1 mouse cellular context compared by ENCODE assay signal in the genomic region with DNA sequence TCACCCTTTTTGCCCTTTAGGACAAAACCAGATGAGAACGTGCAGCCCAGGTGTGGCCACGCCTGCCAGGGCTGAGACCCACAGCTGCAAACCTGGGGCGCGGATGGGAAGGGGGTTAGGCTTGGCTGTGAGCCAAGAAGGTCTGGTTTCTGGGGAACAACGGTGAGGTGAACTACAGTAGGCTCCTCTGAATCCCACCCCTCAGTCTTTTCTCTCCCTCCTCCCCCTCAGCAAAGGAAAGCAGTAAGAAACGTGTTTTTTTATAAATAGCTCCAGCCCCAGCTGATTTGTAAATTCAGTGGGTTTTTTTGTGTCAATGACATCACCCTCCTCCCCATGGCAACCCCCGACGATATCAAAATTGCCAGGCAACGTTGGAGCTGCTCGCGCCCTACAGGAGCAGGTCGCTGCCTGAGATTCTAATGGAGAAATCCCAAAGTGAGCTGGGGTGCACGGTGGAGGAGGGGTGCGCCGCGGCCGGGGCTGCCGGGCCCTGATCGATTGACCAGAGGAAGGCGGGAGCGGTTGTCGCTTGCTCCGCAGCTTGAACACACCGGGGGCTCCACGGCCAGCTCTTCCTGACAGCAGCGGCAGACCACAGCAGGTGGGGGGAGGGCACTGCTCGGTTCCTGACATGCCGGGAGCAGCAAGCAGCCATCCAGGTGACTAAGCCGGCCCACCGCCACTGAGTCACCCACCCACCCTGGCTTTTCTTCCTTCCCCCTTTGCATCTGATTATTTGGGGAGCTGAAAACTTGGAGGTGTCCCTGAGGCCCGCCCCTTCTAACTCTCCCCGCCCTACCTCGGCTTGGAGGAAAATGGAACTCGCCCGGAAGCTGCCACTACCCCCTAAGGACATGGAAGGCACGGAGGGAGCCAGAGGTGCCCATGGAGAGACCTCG.
TF ChIP-seq lines count a peak whose summit lies in the region.

Gene Pak6 (plus strand): TSS at position 402 of the 902 bp plus-strand sequence.

TF ChIP-seq in MEL, 35 proteins besides CTCF, POLR2A, EP300 and RAD21 (continued from another document):
- TF ChIP-seq ELF1 (IDR thresholded peaks at IDR 0.05; ENCODE audit: low read depth, low read length) = peak; percentile 31; the same call in 1 of the 2 replicates
- no peak for TF ChIP-seq MAFK (IDR thresholded peaks at IDR 0.05; ENCODE audit: borderline replicate concordance, low read depth, low read length)
